Comparison of ENCODE assay signal across 14 mouse cellular contexts in the genomic region with DNA sequence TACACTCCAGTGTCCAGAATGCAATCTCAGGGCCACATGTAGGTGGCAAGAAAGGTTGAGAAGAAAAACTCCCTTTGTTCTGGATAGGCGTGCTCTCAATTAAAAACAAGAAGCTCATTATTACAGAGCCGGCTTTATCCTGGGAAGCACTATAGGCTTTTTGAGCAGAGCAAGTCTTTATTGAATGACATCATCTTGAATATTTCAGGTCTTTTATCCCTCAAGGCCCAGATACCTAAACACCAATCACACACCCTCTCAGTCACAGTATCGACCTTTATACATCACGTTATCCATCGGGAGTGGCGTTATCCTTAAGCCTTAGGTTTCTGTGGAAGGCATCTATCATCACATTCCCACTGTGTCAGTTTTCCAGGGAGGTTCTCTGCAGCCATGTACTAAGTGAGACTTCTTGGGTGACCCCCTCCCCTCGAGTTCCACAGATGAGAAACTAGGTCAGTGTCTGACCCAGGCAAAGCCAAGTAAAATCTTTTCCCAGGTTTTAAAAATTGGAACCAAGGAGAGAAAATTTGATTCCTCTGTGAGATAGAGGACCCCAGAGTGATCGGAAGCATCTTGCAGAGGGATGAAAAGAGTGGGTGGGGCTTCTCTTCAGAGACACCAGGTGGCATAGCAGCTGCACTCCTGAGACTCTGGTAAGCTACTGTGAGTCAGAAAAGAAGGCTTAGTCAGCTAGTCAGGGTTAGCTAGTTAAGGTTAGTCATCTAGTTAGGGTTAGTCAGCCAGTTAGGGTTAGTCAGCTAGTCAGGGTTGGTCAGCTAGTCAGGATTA. TPM values are rescaled to one million over a fixed set of nuclear protein-coding genes. Genes with fewer than 3 reads are reported as not detected.
DNase-seq lines count a peak whose midpoint lies in the region; ATAC-seq and TF ChIP-seq lines count a peak whose summit lies in the region.
"Had no signal": no experiment of that assay in that cellular context is flagged by ENCODE, and none has a peak within 500 bp of the region (broad histone marks: within the 10 kb centered on the region; RNA-seq: fewer than 3 reads in every experiment).

No protein-coding gene starts in this region.

- H3K27me3 ChIP-seq in heart, adult 2 months (ENCODE audit: control insufficient read depth, insufficient read depth, low read length): no peaks in the 10 kb centered on the region
- peaks cover 15% of the 10 kb centered on the region for H3K27me3 ChIP-seq in heart, embryonic 10.5 days (ENCODE audit: insufficient read depth, poor library complexity, severe bottlenecking)
- H3K27me3 ChIP-seq in neural tube, embryonic 15.5 days (replicated peaks): peaks cover 6% of the 10 kb centered on the region; the same call in 1 of the 2 replicates

- H3K9ac ChIP-seq in heart, adult 2 months (ENCODE audit: low read depth, low read length): no peak overlapping the region
- H3K9ac ChIP-seq in neural tube, embryonic 15.5 days (replicated peaks): no peak overlapping the region
- H3K9ac ChIP-seq: midbrain, embryonic 15.5 days had no signal

- DNase-seq in heart, adult 2 months: no peak
- DNase-seq in heart, embryonic 10.5 days (ENCODE audit: low spot score): no peak
- DNase-seq in neural tube, embryonic 10.5 days (ENCODE audit: extremely low spot score, low spot score): peak; percentile 12
- peak; percentile 71 for DNase-seq in brain, adult 2 months (ENCODE audit: low read depth, low spot score)
- peak; percentile 33 for DNase-seq in naive thymus-derived CD4-positive, alpha-beta T cell, adult 2 months (ENCODE audit: low read depth)
- DNase-seq in lung, postnatal 36 days: no peak
- DNase-seq: heart, adult 18-20 months; kidney, adult 8-10 months had no signal

- no peaks in the 10 kb centered on the region for H3K9me3 ChIP-seq in heart, embryonic 10.5 days
- H3K9me3 ChIP-seq in neural tube, embryonic 15.5 days (replicated peaks): no peaks in the 10 kb centered on the region
- H3K9me3 ChIP-seq: G1E; midbrain, embryonic 15.5 days had no signal

- H3K36me3 ChIP-seq in heart, adult 2 months (ENCODE audit: control insufficient read depth, insufficient read depth, low read length): no peaks in the 10 kb centered on the region
- H3K36me3 ChIP-seq in heart, embryonic 10.5 days: no peaks in the 10 kb centered on the region
- H3K36me3 ChIP-seq in neural tube, embryonic 15.5 days: no peaks in the 10 kb centered on the region
- H3K36me3 ChIP-seq: G1E; midbrain, embryonic 15.5 days had no signal

- H3K27ac ChIP-seq in heart, adult 2 months: no peak overlapping the region
- H3K27ac ChIP-seq in heart, embryonic 10.5 days: no peak overlapping the region
- no peak overlapping the region for H3K27ac ChIP-seq in neural tube, embryonic 15.5 days (replicated peaks)
- H3K27ac ChIP-seq: midbrain, embryonic 15.5 days had no signal

- H3K4me1 ChIP-seq in heart, adult 2 months (ENCODE audit: control insufficient read depth, insufficient read depth, low read length): peaks cover 1% of the 10 kb centered on the region
- H3K4me1 ChIP-seq in heart, embryonic 10.5 days: no peaks in the 10 kb centered on the region
- no peaks in the 10 kb centered on the region for H3K4me1 ChIP-seq in neural tube, embryonic 15.5 days
- H3K4me1 ChIP-seq: midbrain, embryonic 15.5 days had no signal

- H3K4me3 ChIP-seq in heart, adult 2 months: no peak overlapping the region
- no peak overlapping the region for H3K4me3 ChIP-seq in heart, embryonic 10.5 days
- no peak overlapping the region for H3K4me3 ChIP-seq in neural tube, embryonic 15.5 days (replicated peaks)
- H3K4me3 ChIP-seq: midbrain, embryonic 15.5 days had no signal

- no peak for TF ChIP-seq EP300 in heart, adult 2 months (IDR thresholded peaks at IDR 0.05; ENCODE audit: insufficient read depth, low read depth, low read length)

- H3K79me2 ChIP-seq in heart, adult 2 months (replicated peaks; ENCODE audit: control insufficient read depth, insufficient read depth, low read length): no peaks in the 10 kb centered on the region

- peak; percentile 47 for TF ChIP-seq CTCF in heart, adult 2 months (IDR thresholded peaks at IDR 0.05)

- WGBS in heart, adult 2 months: 73% methylated on average over 8 of the region's 8 CpGs
- 37% methylated on average over 8 of the region's 8 CpGs for WGBS in heart, embryonic 10.5 days
- 52% methylated on average over 8 of the region's 8 CpGs for WGBS in neural tube, embryonic 15.5 days

- TF ChIP-seq POLR2A in heart, adult 2 months (IDR thresholded peaks at IDR 0.05; ENCODE audit: insufficient read depth, low read depth, low read length): no peak

- no peak overlapping the region for H3K4me2 ChIP-seq in neural tube, embryonic 15.5 days
- H3K4me2 ChIP-seq: midbrain, embryonic 15.5 days had no signal

- intact Hi-C loops in heart, adult 2 months (cut with DNase I): no loop called here

- no peak for ATAC-seq in neural tube, embryonic 15.5 days (ENCODE audit: low FRiP score)
- no peak for ATAC-seq in activated CD4-positive, CD25-positive, alpha-beta regulatory T cell, adult 4 months
- ATAC-seq: midbrain, embryonic 15.5 days had no signal

RNA-seq across cellular contexts. Expression of gene Sowahb, which starts 9.0 kb away (rescaled TPM):
- under 1 TPM in 1 of 2 experiments, not detected in 1; 0.08 TPM for total RNA-seq in heart, adult 2 months (2021)
- 0.04 TPM in 1 of 2 replicates, not detected in the other for polyA plus RNA-seq in heart, adult 2 months (2012; rRNA removed)
- 0.73 and 1.2 TPM in 2 replicates for polyA plus RNA-seq in heart, embryonic 10.5 days (2016; fragmentation: Nextera tagmentation; extraction: Ambion mirVana)
- polyA plus RNA-seq in neural tube, embryonic 15.5 days (2015; fragmentation: Nextera tagmentation; extraction: Ambion mirVana): 0.34 TPM in 1 of 2 replicates, not detected in the other
- polyA plus RNA-seq in activated CD4-positive, CD25-positive, alpha-beta regulatory T cell, adult 4 months (2017; shearing (Covaris generic)): not detected
- total RNA-seq: hematopoietic stem cell, adult 5-6 weeks had no signal
- polyA plus RNA-seq: G1E; neural tube, embryonic 14.5 days had no signal

RNA-seq across cellular contexts. Expression of gene Sept11, which starts 39.4 kb away (rescaled TPM):
- total RNA-seq in heart, adult 2 months (2021): 10 to 100 TPM; 25.7 to 34.0 TPM
- 15.6 and 25.8 TPM in 2 replicates for polyA plus RNA-seq in heart, adult 2 months (2012; rRNA removed)
- 129 and 153 TPM in 2 replicates for polyA plus RNA-seq in heart, embryonic 10.5 days (2016; fragmentation: Nextera tagmentation; extraction: Ambion mirVana)
- polyA plus RNA-seq in neural tube, embryonic 15.5 days (2015; fragmentation: Nextera tagmentation; extraction: Ambion mirVana): 134 and 140 TPM in 2 replicates
- 10 to 100 TPM; 29.6 to 33.6 TPM for polyA plus RNA-seq in activated CD4-positive, CD25-positive, alpha-beta regulatory T cell, adult 4 months (2017; shearing (Covaris generic))

Comparison
In these comparisons a context has a peak if more than half of its experiments do, and no peak if none do; other contexts are left out.
1. DNase-seq: peak in neural tube, embryonic 10.5 days (single experiment), brain, adult 2 months (single experiment) and naive thymus-derived CD4-positive, alpha-beta T cell, adult 2 months (single experiment); none in heart, adult 2 months (0 of 2), heart, embryonic 10.5 days (single experiment) and lung, postnatal 36 days (single experiment).